1 mouse cellular context compared by ENCODE assay signal in the genomic region with DNA sequence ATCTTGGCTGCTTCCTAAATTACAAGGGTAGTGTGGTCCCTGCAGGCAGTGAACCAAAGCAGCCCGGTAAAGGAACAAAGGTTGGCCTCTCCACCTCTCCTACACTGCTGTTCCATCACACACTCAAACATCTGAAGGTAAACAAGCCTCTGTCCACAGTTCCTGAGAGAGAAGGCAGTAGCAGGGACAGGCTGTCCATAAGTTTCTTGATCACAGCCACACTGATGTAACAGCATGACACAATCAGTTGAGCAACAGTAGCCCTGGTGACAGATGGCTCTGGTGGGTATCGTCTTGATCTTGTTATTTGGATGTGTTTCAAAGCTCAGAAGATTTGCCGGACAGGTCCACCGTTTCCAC.
TF ChIP-seq lines count a peak whose summit lies in the region.

No protein-coding gene starts in this region.

TF ChIP-seq in MEL, 35 proteins besides CTCF, POLR2A, EP300 and RAD21 (continued from another document):
- TF ChIP-seq ZNF384 (IDR thresholded peaks at IDR 0.05; ENCODE audit: low read depth, low read length) = peak; percentile 35; the same call in 1 of the 2 replicates
- no peak for TF ChIP-seq ETS1 (IDR thresholded peaks at IDR 0.05; ENCODE audit: low read depth, low read length)
- no peak for TF ChIP-seq MYB (IDR thresholded peaks at IDR 0.05; ENCODE audit: low read depth, low read length)
- no peak for TF ChIP-seq MAFK (IDR thresholded peaks at IDR 0.05; ENCODE audit: borderline replicate concordance, low read depth, low read length)
- no peak for TF ChIP-seq ZKSCAN1 (IDR thresholded peaks at IDR 0.05; ENCODE audit: low read depth, low read length)
- no peak for TF ChIP-seq MAZ (IDR thresholded peaks at IDR 0.05; ENCODE audit: low read depth, low read length)
- TF ChIP-seq MXI1 (IDR thresholded peaks at IDR 0.05; ENCODE audit: low read depth, low read length) = no peak; the same call in 1 of the 2 replicates
